Mouse (Mus musculus) liver, postnatal 0 days (tissue): ENCODE measurements at regions not wholly inside any gene's neighbourhood (a gene's known extent, or its start where the extent isn't known, plus 50 kb on each side); places are given as distances from the start of the nearest gene placed in this dataset.
"Not testable (repeated sequence)": the region's sequence is repeated elsewhere in the genome, so short reads cannot be mapped to it uniquely, and the experiment has no call there.

ENCODE experiments used
- CTCF ChIP-seq: sonication (generic); IDR thresholded peaks from 2 replicates; pipeline ENCODE4 v1.5.1; 2016; ENCODE audit warnings: antibody characterized with exemption, low read depth
- EP300 ChIP-seq: IDR thresholded peaks from 2 replicates; pipeline ENCODE4 v1.6.1; 2016; ENCODE audit warnings: antibody characterized with exemption, low read depth, mild to moderate bottlenecking

DNA sequence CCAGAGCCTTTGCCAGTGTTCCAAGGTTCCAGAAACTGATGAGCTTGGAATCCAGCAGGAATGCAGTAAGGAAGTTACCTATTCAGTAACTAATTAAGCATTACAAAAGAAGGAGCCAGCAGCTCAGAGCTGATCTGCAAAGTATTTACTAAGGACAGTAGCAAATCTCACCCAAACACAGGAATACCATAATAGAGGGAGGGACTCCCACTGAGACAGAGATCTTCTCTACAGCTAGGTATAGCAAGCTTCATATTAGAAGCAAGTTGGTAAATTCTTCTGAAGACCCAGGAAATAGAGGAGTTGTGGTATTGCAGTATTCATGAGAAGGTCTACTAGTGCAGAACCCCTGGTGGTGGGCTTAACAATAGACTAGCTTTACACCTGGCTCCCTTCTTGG lies 593.9 kb upstream of the Adam24 start:
- not testable (repeated sequence) for TF ChIP-seq EP300, CTCF
